Mouse (Mus musculus) CD8-positive naive resting alpha-beta T cell, adult 2 months (primary cell): Measurements from ENCODE around the gene Tnfrsf14.

ENCODE experiments used
- DNase-seq, 2 experiments: peaks; one replicate each; pipeline ENCODE4 v3.0.0; 2022; ENCODE audit warnings: low read depth in 2 of 2, low spot score in 2 of 2

The Tnfrsf14 gene

GRCm38 (mm10) chr4:154882014-154882659, 46.2 kb downstream of the Tnfrsf14 start:
- DNase-seq = no peak

GRCm38 (mm10) chr4:154880730-154881129, 47.6 kb downstream of the Tnfrsf14 start:
- no peak for DNase-seq

DNA sequence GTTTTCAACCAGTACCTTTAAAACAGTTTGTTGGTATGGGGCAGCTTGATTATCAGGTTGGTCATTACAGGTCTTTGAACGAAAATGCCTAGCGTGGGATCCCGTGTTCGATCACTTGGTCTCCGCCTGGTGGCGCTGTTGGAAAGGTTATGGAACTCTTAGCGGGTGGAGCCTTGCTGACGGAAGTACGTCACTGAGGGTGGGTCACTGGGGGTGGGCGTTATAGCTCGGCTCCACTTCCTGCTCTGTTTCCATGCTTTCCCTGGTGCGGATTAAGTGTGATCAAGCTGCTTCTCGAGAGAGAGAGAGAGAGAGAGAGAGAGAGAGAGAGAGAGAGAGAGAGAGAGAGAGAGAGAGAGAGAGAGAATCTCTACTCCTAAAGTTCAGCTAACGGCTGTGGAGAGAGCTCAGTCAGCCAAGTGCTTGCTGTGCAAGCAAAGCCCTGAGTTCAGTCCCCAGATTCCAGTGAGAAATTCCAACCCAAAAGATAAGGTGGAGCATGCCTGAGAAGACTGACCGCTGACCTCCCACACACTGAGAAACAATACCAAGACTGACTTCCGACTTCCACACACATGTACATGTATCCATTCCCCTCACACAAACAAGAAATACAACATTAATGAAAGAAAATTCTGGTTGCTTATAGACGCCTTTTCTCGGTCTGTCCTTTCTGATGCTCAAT, 50.4 kb downstream of the Tnfrsf14 start:
- peak; percentile 88 to 92 for DNase-seq

GRCm38 (mm10) chr4:154873186-154873585, 55.2 kb downstream of the Tnfrsf14 start:
- DNase-seq = no peak
